ENCODE assay signal across 8 mouse cellular contexts in the genomic region with DNA sequence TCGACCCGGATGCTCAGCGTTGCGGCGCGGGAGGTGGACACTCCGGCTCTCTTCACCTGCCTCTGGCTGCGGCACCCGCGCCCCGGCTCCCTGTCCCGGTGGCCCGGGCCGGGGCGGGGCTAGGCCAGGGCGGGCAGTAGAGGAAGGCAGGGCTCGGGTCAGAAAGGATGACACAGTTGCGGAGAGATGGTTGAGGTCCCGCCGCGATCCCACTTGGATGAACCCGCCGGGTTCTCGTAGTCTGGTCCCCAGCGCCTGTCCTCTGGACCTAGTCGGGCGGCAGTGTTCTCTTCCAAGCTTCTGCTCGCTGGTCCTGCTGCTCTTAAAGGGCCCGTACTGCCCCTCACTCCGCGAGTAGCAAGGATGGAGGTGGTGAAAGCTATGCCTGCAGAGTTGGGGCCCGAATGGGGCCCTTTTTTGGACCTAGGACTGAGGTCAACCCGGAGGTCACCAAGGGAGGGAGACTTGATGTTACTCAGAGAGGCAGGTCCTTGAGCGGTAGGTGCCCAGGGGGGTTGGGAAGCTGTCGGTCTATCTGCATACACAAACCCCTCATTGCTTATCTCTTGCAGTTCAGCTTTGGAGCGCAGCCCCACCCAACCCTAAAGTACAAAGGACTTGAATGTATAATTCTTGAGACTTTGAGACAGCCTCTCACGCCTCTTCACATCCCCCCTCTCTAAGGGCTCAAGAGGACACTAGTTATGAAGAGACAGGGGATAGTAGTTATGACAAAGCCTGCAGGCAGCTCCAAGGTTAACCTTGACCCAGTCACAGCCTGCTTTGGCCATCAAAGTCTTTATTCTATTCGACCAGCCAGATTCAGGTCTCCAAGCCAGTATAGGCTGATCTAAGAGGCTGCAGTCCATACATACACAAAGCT. TPM values are rescaled to one million over a fixed set of nuclear protein-coding genes. Genes with fewer than 3 reads are reported as not detected.
DNase-seq lines count a peak whose midpoint lies in the region; ATAC-seq and TF ChIP-seq lines count a peak whose summit lies in the region.

Gene Abcg4, minus strand, starts transcription at position 540 of the 883 bp plus-strand sequence.

- TF ChIP-seq POLR2A in liver, adult 2 months (IDR thresholded peaks at IDR 0.05; ENCODE audit: extremely low read depth, insufficient read depth, low read length) = no peak

- H3K4me2 ChIP-seq in kidney, postnatal 0 days (ENCODE audit: low read length) = peak within 1 kb of the TSS; percentile 95
- H3K4me2 ChIP-seq in forebrain, embryonic 12.5 days = peak within 1 kb of the TSS; percentile 96
- peak within 1 kb of the TSS; percentile 90 for H3K4me2 ChIP-seq in neural tube, embryonic 15.5 days

- no peaks in the 10 kb centered on the region for H3K79me2 ChIP-seq in liver, adult 2 months (ENCODE audit: control insufficient read depth, insufficient read depth, low read length)

- H3K36me3 ChIP-seq in kidney, postnatal 0 days (ENCODE audit: insufficient read depth, low read length) = peaks cover 4% of the 10 kb centered on the region; the same call in 1 of the 2 replicates
- peaks cover 21% of the 10 kb centered on the region for H3K36me3 ChIP-seq in forebrain, embryonic 12.5 days (replicated peaks)
- 0 out of 2 replicates have a peak, but pooled peaks cover 2% of the 10 kb centered on the region for H3K36me3 ChIP-seq in liver, adult 2 months (ENCODE audit: control insufficient read depth, insufficient read depth, low read length)
- peaks cover 27% of the 10 kb centered on the region for H3K36me3 ChIP-seq in neural tube, embryonic 15.5 days

- 1% methylated on average over 38 of the region's 38 CpGs for WGBS in kidney, postnatal 0 days
- 2% methylated on average over 38 of the region's 38 CpGs for WGBS in forebrain, embryonic 12.5 days
- 3% methylated on average over 38 of the region's 38 CpGs for WGBS in liver, adult 2 months
- 1% methylated on average over 38 of the region's 38 CpGs for WGBS in neural tube, embryonic 15.5 days

- no peaks in the 10 kb centered on the region for H3K27me3 ChIP-seq in kidney, postnatal 0 days (ENCODE audit: insufficient read depth, low read length)
- peaks cover 6% of the 10 kb centered on the region; the same call in 1 of the 2 replicates for H3K27me3 ChIP-seq in forebrain, embryonic 12.5 days
- peaks cover 13% of the 10 kb centered on the region for H3K27me3 ChIP-seq in liver, adult 2 months (ENCODE audit: control insufficient read depth, insufficient read depth, low read length)
- H3K27me3 ChIP-seq in neural tube, embryonic 15.5 days (replicated peaks) = no peaks in the 10 kb centered on the region

- H3K9me3 ChIP-seq in kidney, postnatal 0 days (replicated peaks; ENCODE audit: low read length) = no peaks in the 10 kb centered on the region
- H3K9me3 ChIP-seq in forebrain, embryonic 12.5 days = no peaks in the 10 kb centered on the region
- H3K9me3 ChIP-seq in neural tube, embryonic 15.5 days (replicated peaks) = no peaks in the 10 kb centered on the region

- peak within 1 kb of the TSS; percentile 61 for H3K9ac ChIP-seq in kidney, postnatal 0 days (ENCODE audit: low read depth, low read length)
- peak within 1 kb of the TSS; percentile 88 for H3K9ac ChIP-seq in forebrain, embryonic 12.5 days
- H3K9ac ChIP-seq in liver, adult 2 months (ENCODE audit: low read depth, low read length) = peak within 1 kb of the TSS; percentile 14; the same call in 1 of the 2 replicates
- H3K9ac ChIP-seq in neural tube, embryonic 15.5 days (replicated peaks) = peak within 1 kb of the TSS; percentile 95

- no peak for TF ChIP-seq CTCF in kidney, postnatal 0 days (IDR thresholded peaks at IDR 0.05; ENCODE audit: low read depth)
- TF ChIP-seq CTCF in liver, adult 2 months (IDR thresholded peaks at IDR 0.05; ENCODE audit: low read depth, low read length) = no peak

- H3K4me1 ChIP-seq in kidney, postnatal 0 days (replicated peaks; ENCODE audit: insufficient read depth, low read length) = peaks cover 4% of the 10 kb centered on the region; the same call in 1 of the 2 replicates
- peaks cover 31% of the 10 kb centered on the region for H3K4me1 ChIP-seq in forebrain, embryonic 12.5 days
- peaks cover 4% of the 10 kb centered on the region; the same call in 1 of the 2 replicates for H3K4me1 ChIP-seq in liver, adult 2 months (ENCODE audit: control insufficient read depth, insufficient read depth, low read length)
- peaks cover 29% of the 10 kb centered on the region for H3K4me1 ChIP-seq in neural tube, embryonic 15.5 days

- ATAC-seq in kidney, postnatal 0 days (replicated peaks; ENCODE audit: low FRiP score, low read depth) = peak; percentile 50; the same call in 1 of the 2 replicates
- peak; percentile 66 for ATAC-seq in forebrain, embryonic 12.5 days (ENCODE audit: low FRiP score)
- peak; percentile 43 for ATAC-seq in inflammation-experienced regulatory T-cells, adult 6 months
- peak; percentile 74 for ATAC-seq in neural tube, embryonic 15.5 days (ENCODE audit: low FRiP score)

- peak; percentile 56 for DNase-seq in kidney, postnatal 0 days (ENCODE audit: low spot score)
- DNase-seq in kidney, adult 11 months = no peak
- peak; percentile 85 for DNase-seq in c-Kit-positive CD71-positive TER-119-positive erythroid progenitor cells, embryonic 14.5 days (ENCODE audit: low spot score)
- no peak for DNase-seq in liver, adult 2 months (ENCODE audit: extremely low read depth, low read depth, low spot score)
- no peak for DNase-seq in urinary bladder, postnatal 25 days (ENCODE audit: low spot score)

- peak within 1 kb of the TSS; percentile 57 for H3K4me3 ChIP-seq in kidney, postnatal 0 days (replicated peaks; ENCODE audit: low read depth, low read length)
- peak within 1 kb of the TSS; percentile 77 for H3K4me3 ChIP-seq in forebrain, embryonic 12.5 days (replicated peaks)
- peak within 1 kb of the TSS; percentile 31; the same call in 1 of the 2 replicates for H3K4me3 ChIP-seq in liver, adult 2 months (ENCODE audit: insufficient read depth, low read depth, low read length)
- peak within 1 kb of the TSS; percentile 83 for H3K4me3 ChIP-seq in neural tube, embryonic 15.5 days (replicated peaks)

- no peak within 1 kb of the TSS for H3K27ac ChIP-seq in kidney, postnatal 0 days
- peak within 1 kb of the TSS; percentile 63 for H3K27ac ChIP-seq in forebrain, embryonic 12.5 days
- no peak within 1 kb of the TSS for H3K27ac ChIP-seq in liver, adult 2 months (replicated peaks; ENCODE audit: insufficient read depth, low read depth, low read length)
- peak within 1 kb of the TSS; percentile 85 for H3K27ac ChIP-seq in neural tube, embryonic 15.5 days (replicated peaks)

RNA-seq across cellular contexts. Expression of gene Abcg4, which starts in this region (rescaled TPM):
- polyA plus RNA-seq in kidney, postnatal 0 days (2015; fragmentation: Nextera tagmentation; extraction: Ambion mirVana) = 1.0 and 1.6 TPM in 2 replicates
- 10.1 and 12.4 TPM in 2 replicates for polyA plus RNA-seq in forebrain, embryonic 12.5 days (2016; fragmentation: Nextera tagmentation; extraction: Ambion mirVana)
- not detected for polyA plus RNA-seq in inflammation-experienced regulatory T-cells, adult 6 months (2017; shearing (Covaris generic))
- not detected in 2 replicates for total RNA-seq in liver, adult 2 months (2014; rRNA removed)
- polyA plus RNA-seq in liver, adult 2 months (2012; rRNA removed) = 0.11 TPM in 1 of 2 replicates, not detected in the other
- polyA plus RNA-seq in neural tube, embryonic 15.5 days (2015; fragmentation: Nextera tagmentation; extraction: Ambion mirVana) = 26.8 and 30.3 TPM in 2 replicates

Comparison
In these comparisons a context has a peak if more than half of its experiments do, and no peak if none do; other contexts are left out.
1. DNase-seq: peak in kidney, postnatal 0 days (single experiment) and c-Kit-positive CD71-positive TER-119-positive erythroid progenitor cells, embryonic 14.5 days (single experiment); none in kidney, adult 11 months (single experiment), liver, adult 2 months (single experiment) and urinary bladder, postnatal 25 days (single experiment).
2. Peak in ATAC-seq in inflammation-experienced regulatory T-cells, adult 6 months; RNA of the gene not detected or under 1 TPM.
3. H3K27ac ChIP-seq: peak in forebrain, embryonic 12.5 days (single experiment) and neural tube, embryonic 15.5 days (single experiment); none in kidney, postnatal 0 days (single experiment) and liver, adult 2 months (single experiment).
4. H3K4me3 ChIP-seq: peak in every context shown above with its lines; median percentile 83 in neural tube, embryonic 15.5 days; 77 in forebrain, embryonic 12.5 days; 57 in kidney, postnatal 0 days; 31 in liver, adult 2 months.
5. H3K9ac ChIP-seq: peak in every context shown above with its lines; median percentile 95 in neural tube, embryonic 15.5 days; 88 in forebrain, embryonic 12.5 days; 61 in kidney, postnatal 0 days; 14 in liver, adult 2 months.
6. Peak in every context shown above with its lines, with median percentiles within 50 percentile points of each other: ATAC-seq and H3K4me2 ChIP-seq.